Mouse (Mus musculus) kidney, adult 2 months (tissue): ENCODE data around the gene Rapgef4. TPM values are rescaled to one million over a fixed set of nuclear protein-coding genes. Genes with fewer than 3 reads are reported as not detected.

Source experiments
- DNase-seq: peaks from one replicate; pipeline ENCODE4 v3.0.0; 2021
- H3K27ac ChIP-seq: fragments of 200-500 bp; 2 replicates; pipeline ENCODE4 v1.5.1; 2012; ENCODE audit warnings: low read depth, low read length, control low read depth, inconsistent platforms; ENCODE audit not compliant: insufficient read depth
- H3K27me3 ChIP-seq: fragments of 200-500 bp; replicated peaks from 2 replicates; pipeline ENCODE4 v1.6.1; 2012; ENCODE audit warnings: mild to moderate bottlenecking, moderate library complexity, low read length, inconsistent platforms; ENCODE audit not compliant: control insufficient read depth, insufficient read depth
- H3K36me3 ChIP-seq: fragments of 200-500 bp; 2 replicates; pipeline ENCODE4 v1.6.1; 2012; ENCODE audit warnings: mild to moderate bottlenecking, moderate library complexity, low read length, inconsistent platforms; ENCODE audit not compliant: control insufficient read depth, insufficient read depth
- H3K4me1 ChIP-seq: fragments of 200-500 bp; 2 replicates; pipeline ENCODE4 v1.6.1; 2011; ENCODE audit warnings: low read length; ENCODE audit not compliant: control insufficient read depth, insufficient read depth
- H3K4me3 ChIP-seq: fragments of 200-500 bp; 2 replicates; pipeline ENCODE4 v1.5.1; 2011; ENCODE audit warnings: mild to moderate bottlenecking, low read depth, low read length, control low read depth; ENCODE audit not compliant: insufficient read depth
- CTCF ChIP-seq: fragments of 200-500 bp; conservative IDR thresholded peaks from 2 replicates; pipeline ENCODE4 v1.5.1; 2011; ENCODE audit warnings: low read depth, mild to moderate bottlenecking, control low read depth, low read length, moderate library complexity, mixed read lengths; ENCODE audit not compliant: insufficient read depth, insufficient read length
- POLR2A ChIP-seq: fragments of 200-500 bp; IDR thresholded peaks from one replicate; pipeline ENCODE4 v1.6.1; 2011; ENCODE audit warnings: low read depth, low read length, control low read depth
- WGBS: fragments of 180-500 bp; shearing (Covaris S2); methylation state at CpG from one replicate; pipeline ENCODE4 v1.1.7; 2018; 5-methylcytosine and 5-hydroxymethylcytosine counted together
- polyA plus RNA-seq: library from polyadenylated mRNA; depleted of rRNA; stranded (reverse); fragments of >200 nt; gene quantifications from 2 replicates; pipeline ENCODE4 v1.2.3, GENCODE M21; 2012

Rapgef4 gene
- polyA plus RNA-seq, 1 experiment: 6.2 TPM

GRCm38 (mm10) chr2:72002843-72003370 lies 21.9 kb downstream of the Rapgef4 start:
- Histone ChIP-seq H3K36me3 (no peaks in the 10 kb centered on the region), H3K4me1 (no peaks in the 10 kb centered on the region), H3K27me3 (no peaks in the 10 kb centered on the region), H3K4me3 (no peak overlapping the region), H3K27ac (no peak overlapping the region)
- TF ChIP-seq POLR2A (no peak), CTCF (no peak)
- 72% methylated on average over 5 of the region's 5 CpGs for WGBS
- DNase-seq: no peak

GRCm38 (mm10) chr2:72003756-72004525 lies 22.9 kb downstream of the Rapgef4 start:
- no peak for DNase-seq
- Histone ChIP-seq H3K36me3 (no peaks in the 10 kb centered on the region), H3K4me3 (no peak overlapping the region), H3K27ac (no peak overlapping the region), H3K4me1 (no peaks in the 10 kb centered on the region), H3K27me3 (no peaks in the 10 kb centered on the region)
- TF ChIP-seq CTCF (no peak), POLR2A (no peak)
- 85% methylated on average over 13 of the region's 13 CpGs for WGBS

- DNase-seq: no peak
- 92% methylated on average over 16 of the region's 16 CpGs for WGBS
- Histone ChIP-seq H3K27ac (no peak overlapping the region), H3K4me1 (no peaks in the 10 kb centered on the region), H3K4me3 (no peak overlapping the region), H3K27me3 (no peaks in the 10 kb centered on the region), H3K36me3 (no peaks in the 10 kb centered on the region)
- TF ChIP-seq CTCF (no peak), POLR2A (no peak)
Measured at GRCm38 (mm10) chr2:72005051-72005450, 24.0 kb downstream of the Rapgef4 start.

DNA sequence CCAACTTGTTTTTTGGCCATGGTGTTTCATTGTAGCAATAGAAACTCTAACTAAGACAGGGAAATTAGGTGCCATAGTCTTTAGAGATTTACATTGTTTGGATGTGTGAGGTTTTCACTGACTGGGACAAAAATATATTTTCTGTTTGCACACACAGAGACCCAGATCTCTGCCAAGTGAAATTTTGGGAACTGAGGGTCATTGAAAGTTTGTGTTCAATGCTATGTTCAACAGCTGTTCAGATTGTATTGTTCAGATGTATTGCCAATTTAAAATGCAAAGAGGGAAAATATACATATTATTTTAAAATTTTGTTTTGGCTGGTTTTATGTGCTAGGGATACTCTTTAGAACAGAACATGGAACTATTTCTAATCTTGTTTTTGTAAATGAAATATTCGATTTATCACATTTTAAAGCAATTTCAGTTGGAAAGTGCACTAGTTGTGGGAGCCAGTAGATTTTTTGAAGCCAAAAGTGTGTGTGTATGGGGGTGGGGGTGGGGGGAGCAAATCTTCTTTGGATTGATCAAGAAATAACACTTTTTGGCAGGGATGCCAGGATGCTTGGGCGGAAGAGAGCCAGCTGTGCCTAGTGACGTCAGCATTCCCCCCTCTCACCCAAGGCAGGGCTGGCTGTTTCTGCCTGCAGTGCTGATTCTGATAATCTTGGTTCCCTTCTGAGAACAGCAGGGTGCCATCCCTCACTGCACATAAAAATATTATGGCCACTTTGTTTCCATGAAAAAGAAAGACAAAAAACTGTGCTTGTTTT lies 28.6 kb downstream of the Rapgef4 start:
- DNase-seq: no peak
- H3K36me3 ChIP-seq: no peaks in the 10 kb centered on the region
- no peak for TF ChIP-seq POLR2A
- no peak for TF ChIP-seq CTCF
- no peak overlapping the region for H3K27ac ChIP-seq
- WGBS: 70% methylated on average over 3 of the region's 3 CpGs
- H3K27me3 ChIP-seq: no peaks in the 10 kb centered on the region
- no peaks in the 10 kb centered on the region for H3K4me1 ChIP-seq
- no peak overlapping the region for H3K4me3 ChIP-seq

GRCm38 (mm10) chr2:72015366-72015765 lies 34.3 kb downstream of the Rapgef4 start:
- no peak for DNase-seq
- Histone ChIP-seq H3K4me1 (no peaks in the 10 kb centered on the region), H3K27ac (no peak overlapping the region), H3K4me3 (no peak overlapping the region), H3K27me3 (no peaks in the 10 kb centered on the region), H3K36me3 (no peaks in the 10 kb centered on the region)
- no peak for TF ChIP-seq CTCF
- no peak for TF ChIP-seq POLR2A
- 78% methylated on average over 8 of the region's 8 CpGs for WGBS

DNA sequence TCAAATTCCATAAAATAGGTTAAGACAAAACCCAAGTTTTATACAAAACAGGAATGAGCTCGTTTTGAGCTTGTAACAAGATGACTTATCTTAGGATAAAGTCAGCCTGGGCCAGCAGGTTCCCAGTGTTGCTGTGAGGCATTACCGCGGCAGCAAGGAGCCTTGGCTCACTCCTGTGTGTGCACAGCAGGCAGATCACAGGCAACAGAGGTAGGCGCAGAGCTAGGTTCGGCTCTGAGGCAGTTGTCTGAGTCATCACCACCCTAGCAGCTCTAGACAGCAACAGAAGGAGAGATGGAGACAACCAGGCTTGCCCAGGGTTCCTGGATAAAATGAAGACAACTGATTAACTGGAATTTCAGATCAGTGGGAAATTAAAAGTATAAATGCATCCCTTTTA lies 35.0 kb downstream of the Rapgef4 start:
- H3K4me1 ChIP-seq: no peaks in the 10 kb centered on the region
- no peaks in the 10 kb centered on the region for H3K27me3 ChIP-seq
- H3K36me3 ChIP-seq: no peaks in the 10 kb centered on the region
- H3K4me3 ChIP-seq: no peak overlapping the region
- WGBS: 54% methylated on average over 5 of the region's 5 CpGs
- DNase-seq: no peak
- H3K27ac ChIP-seq: no peak overlapping the region
- TF ChIP-seq CTCF: no peak
- TF ChIP-seq POLR2A: no peak

DNA sequence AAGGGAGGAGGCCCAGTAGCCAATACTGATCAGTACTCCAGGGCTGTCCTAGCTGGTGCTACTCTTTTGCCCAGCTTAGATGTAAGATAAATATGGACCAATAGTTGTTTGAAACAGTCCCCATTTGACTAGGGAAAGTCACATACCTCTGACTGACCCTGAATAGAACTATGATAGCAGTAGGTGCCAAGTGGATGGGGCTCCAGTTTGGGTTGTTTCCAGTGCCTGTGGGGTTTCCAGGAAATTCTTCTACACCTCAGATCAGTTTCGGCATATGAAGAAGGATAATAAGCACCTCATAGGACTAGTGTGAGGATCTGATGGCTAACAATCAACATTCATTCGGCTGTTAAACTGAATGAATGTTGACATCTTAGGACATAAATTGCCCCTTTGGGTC lies 36.1 kb downstream of the Rapgef4 start:
- no peak for DNase-seq
- H3K4me3 ChIP-seq: no peak overlapping the region
- 85% methylated on average over 2 of the region's 2 CpGs for WGBS
- H3K36me3 ChIP-seq: no peaks in the 10 kb centered on the region
- no peaks in the 10 kb centered on the region for H3K4me1 ChIP-seq
- H3K27ac ChIP-seq: no peak overlapping the region
- no peaks in the 10 kb centered on the region for H3K27me3 ChIP-seq
- no peak for TF ChIP-seq POLR2A
- TF ChIP-seq CTCF: no peak
